Mouse (Mus musculus) midbrain, embryonic 12.5 days (tissue): ENCODE results near the gene Mettl26. TPM values are rescaled to one million over a fixed set of nuclear protein-coding genes. Genes with fewer than 3 reads are reported as not detected.

Experiments
- ATAC-seq: fragments of 200-750 bp; cut with Nextera tagmentation; 2 replicates; pipeline ENCODE4 v1.8.0; 2017; ENCODE audit warnings: low read depth, moderate TSS enrichment, moderate library complexity; ENCODE audit not compliant: low FRiP score
- H3K27ac ChIP-seq: fragments of 300-500 bp; sonication (generic); replicated peaks from 2 replicates; pipeline ENCODE4 v1.5.1; 2016; ENCODE audit warnings: mild to moderate bottlenecking
- H3K27me3 ChIP-seq: fragments of 300-500 bp; sonication (generic); 2 replicates; pipeline ENCODE4 v1.6.1; 2016; ENCODE audit warnings: mild to moderate bottlenecking
- H3K36me3 ChIP-seq: fragments of 300-500 bp; sonication (generic); 2 replicates; pipeline ENCODE4 v1.6.1; 2016
- H3K4me1 ChIP-seq: fragments of 300-500 bp; sonication (generic); 2 replicates; pipeline ENCODE4 v1.6.1; 2016
- H3K4me2 ChIP-seq: fragments of 300-500 bp; sonication (generic); replicated peaks from 2 replicates; pipeline ENCODE4 v1.6.1; 2016; ENCODE audit warnings: mild to moderate bottlenecking, moderate library complexity
- H3K4me3 ChIP-seq: fragments of 300-500 bp; sonication (generic); 2 replicates; pipeline ENCODE4 v1.5.1; 2016; ENCODE audit warnings: mild to moderate bottlenecking
- H3K9ac ChIP-seq: fragments of 300-500 bp; sonication (generic); replicated peaks from 2 replicates; pipeline ENCODE4 v1.6.1; 2016; ENCODE audit warnings: mild to moderate bottlenecking, moderate library complexity
- H3K9me3 ChIP-seq: fragments of 300-500 bp; sonication (generic); 2 replicates; pipeline ENCODE4 v1.6.1; 2016; ENCODE audit warnings: mild to moderate bottlenecking
- WGBS: fragments of 180-500 bp; shearing (Covaris S2); methylation state at CpG from one replicate; pipeline ENCODE4 v1.1.7; 2016; 5-methylcytosine and 5-hydroxymethylcytosine counted together
- polyA plus RNA-seq: library from polyadenylated mRNA; unstranded; fragments of >200 nt; fragmentation: Nextera tagmentation; extraction: Ambion mirVana; gene quantifications from 2 replicates; pipeline ENCODE4 v1.2.1, GENCODE M21; 2016

Gene Mettl26
- polyA plus RNA-seq, 1 experiment from 2014 or later, result 59.5 TPM

DNA sequence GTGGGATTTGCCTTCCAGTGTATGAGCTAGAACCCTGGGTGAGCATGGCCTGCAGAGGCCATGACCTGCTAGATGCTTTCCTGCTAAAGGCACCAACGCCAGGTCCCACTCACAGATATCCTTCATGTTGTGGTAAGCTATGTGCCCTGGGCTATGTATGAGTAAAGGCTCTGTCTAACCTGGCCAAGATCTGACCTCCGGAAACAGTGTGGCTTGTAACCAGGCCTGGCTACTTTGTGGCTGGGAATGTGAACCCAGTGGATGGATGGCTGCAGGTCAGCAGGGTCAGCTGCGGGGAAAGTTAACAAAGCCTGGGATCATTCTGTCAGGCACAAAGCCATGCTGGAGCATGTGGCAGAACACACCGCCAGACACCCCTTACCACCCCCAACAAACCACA lies 6.8 kb downstream of the Mettl26 start:
- H3K36me3 ChIP-seq, result peaks cover 47% of the 10 kb centered on the region
- WGBS, result 15% methylated on average over 4 of the region's 4 CpGs
- H3K9ac ChIP-seq, result peak overlapping the region; percentile 34; the same call in 1 of the 2 replicates
- no peak overlapping the region for H3K4me2 ChIP-seq
- H3K27ac ChIP-seq, result peak overlapping the region; percentile 78
- ATAC-seq, result no peak
- no peaks in the 10 kb centered on the region for H3K27me3 ChIP-seq
- H3K9me3 ChIP-seq, result no peaks in the 10 kb centered on the region
- H3K4me1 ChIP-seq, result peaks cover 32% of the 10 kb centered on the region
- H3K4me3 ChIP-seq, result no peak overlapping the region

DNA sequence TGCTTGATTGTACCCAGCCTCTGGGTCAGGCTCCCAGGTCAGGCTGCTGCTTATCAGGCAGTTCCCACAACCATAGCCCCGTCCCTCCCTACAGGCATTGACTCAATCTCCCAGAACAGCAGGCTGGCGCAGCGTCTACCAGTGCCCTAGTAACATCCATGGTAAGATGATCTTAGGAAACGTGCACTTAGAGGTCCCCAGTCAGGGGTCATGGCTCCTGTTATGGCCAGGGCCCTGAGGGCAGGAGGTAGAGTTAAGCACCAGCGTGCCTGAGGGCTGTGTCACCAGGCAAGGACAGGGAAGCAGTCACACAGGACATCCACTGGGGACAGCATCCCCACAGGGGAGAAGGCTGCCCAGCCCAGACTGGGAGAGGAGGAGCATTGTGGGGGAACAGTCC lies 7.4 kb downstream of the Mettl26 start:
- Histone ChIP-seq H3K9me3 (no peaks in the 10 kb centered on the region), H3K4me2 (no peak overlapping the region), H3K4me3 (no peak overlapping the region), H3K27ac (0 out of 2 replicates have a peak overlapping the region, but pooled peaks have one; percentile 30), H3K36me3 (peaks cover 47% of the 10 kb centered on the region), H3K27me3 (no peaks in the 10 kb centered on the region), H3K4me1 (peaks cover 26% of the 10 kb centered on the region), H3K9ac (no peak overlapping the region)
- no peak for ATAC-seq
- 32% methylated on average over 5 of the region's 5 CpGs for WGBS

DNA sequence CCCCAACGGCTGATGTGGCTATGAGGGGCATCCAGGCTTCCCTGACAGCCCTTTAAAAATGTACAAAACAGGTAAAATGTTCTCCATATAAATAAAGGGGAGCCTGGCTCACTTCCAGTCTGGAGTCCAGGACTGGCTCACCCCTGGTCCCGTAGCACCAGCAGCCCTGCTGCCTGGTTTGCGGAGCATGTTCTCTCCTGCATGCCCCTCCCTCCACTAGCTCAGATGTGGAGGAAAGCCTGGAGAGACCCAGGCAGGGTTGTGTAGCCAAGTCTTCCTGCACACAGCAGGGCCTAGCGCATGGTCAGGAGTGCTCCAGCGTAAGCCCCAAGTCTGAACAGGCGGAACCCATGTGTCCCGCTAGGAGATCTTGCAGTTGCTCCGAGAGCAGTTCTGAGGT lies 8.4 kb downstream of the Mettl26 start:
- Histone ChIP-seq H3K4me1 (peaks cover 26% of the 10 kb centered on the region), H3K36me3 (peaks cover 48% of the 10 kb centered on the region)

DNA sequence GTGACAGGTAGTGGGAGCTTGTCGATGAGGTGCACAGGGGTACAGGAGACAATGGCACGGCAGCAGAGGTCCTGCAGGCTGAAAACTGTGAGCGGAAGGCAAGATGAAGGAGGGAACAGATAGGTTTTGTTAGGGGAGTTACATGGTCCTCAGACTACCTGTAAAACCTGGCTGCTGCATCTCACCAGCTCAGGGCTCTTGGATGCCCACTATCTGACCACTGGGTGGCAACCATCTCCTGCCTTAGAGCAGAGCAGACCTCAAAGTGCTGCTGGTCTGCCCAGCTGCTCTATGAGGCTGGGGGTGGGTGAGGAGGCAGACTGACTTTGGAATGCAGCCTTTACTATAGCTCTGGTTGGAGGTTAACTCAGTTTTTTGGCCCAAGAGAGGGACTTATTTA lies 8.9 kb downstream of the Mettl26 start:
- H3K36me3 ChIP-seq, result peaks cover 46% of the 10 kb centered on the region
- ATAC-seq, result no peak
- H3K9me3 ChIP-seq, result no peaks in the 10 kb centered on the region
- no peak overlapping the region for H3K4me3 ChIP-seq
- no peak overlapping the region for H3K9ac ChIP-seq
- no peaks in the 10 kb centered on the region for H3K27me3 ChIP-seq
- H3K4me2 ChIP-seq, result no peak overlapping the region
- WGBS, result 90% methylated on average over 3 of the region's 3 CpGs
- H3K4me1 ChIP-seq, result peaks cover 26% of the 10 kb centered on the region
- H3K27ac ChIP-seq, result 0 out of 2 replicates have a peak overlapping the region, but pooled peaks have one; percentile 30

More for the DNA sequence above, 8.4 kb downstream of the Mettl26 start:
- WGBS, result 81% methylated on average over 8 of the region's 8 CpGs
- ATAC-seq, result no peak
- Histone ChIP-seq H3K9ac (no peak overlapping the region), H3K27ac (0 out of 2 replicates have a peak overlapping the region, but pooled peaks have one; percentile 30), H3K9me3 (no peaks in the 10 kb centered on the region), H3K27me3 (no peaks in the 10 kb centered on the region), H3K4me3 (no peak overlapping the region), H3K4me2 (no peak overlapping the region)

DNA sequence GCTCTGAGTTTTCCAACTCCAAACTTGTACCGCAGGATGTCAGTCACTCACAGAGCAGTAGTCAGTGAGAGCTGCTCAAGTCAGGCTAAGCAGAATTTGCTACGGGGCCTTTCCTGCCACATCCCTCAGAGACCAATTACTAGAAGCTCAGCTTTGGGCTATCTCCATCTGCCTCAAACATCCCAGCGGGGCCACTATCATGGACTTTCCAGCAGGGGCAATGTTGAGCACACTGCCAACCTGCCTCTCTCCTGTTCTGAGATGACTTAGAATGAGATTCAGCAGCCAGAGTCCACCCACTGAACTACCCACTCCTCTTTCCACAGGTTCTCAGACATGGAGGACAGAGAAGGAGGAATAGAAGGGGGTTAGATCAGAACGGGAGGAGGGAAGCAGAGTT lies 10.8 kb downstream of the Mettl26 start:
- Histone ChIP-seq H3K36me3 (peaks cover 49% of the 10 kb centered on the region), H3K4me1 (peaks cover 16% of the 10 kb centered on the region), H3K9ac (no peak overlapping the region), H3K4me3 (no peak overlapping the region), H3K9me3 (no peaks in the 10 kb centered on the region), H3K27me3 (no peaks in the 10 kb centered on the region), H3K27ac (no peak overlapping the region), H3K4me2 (no peak overlapping the region)
- ATAC-seq, result peak; percentile 16; the same call in 1 of the 2 replicates
- 69% methylated on average over 4 of the region's 4 CpGs for WGBS

DNA sequence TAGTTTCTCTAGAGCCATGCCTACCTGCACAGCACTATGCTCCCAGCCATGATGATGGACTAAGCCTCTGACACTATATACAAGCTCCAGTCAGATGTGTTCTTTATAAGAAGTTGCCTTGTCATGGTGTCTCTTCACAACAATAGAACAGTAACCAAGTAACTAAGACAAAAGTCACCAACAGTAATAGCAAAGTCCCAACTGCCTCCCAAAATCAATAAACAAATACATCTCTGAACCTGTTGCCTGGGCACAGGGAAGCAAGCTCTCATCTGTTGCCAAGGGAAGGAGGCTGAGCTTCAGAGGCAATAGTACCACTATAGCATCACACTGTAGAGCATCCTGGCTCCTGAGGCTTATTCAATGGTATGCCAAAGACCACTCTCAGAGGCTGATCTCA lies 11.9 kb downstream of the Mettl26 start:
- H3K27ac ChIP-seq, result no peak overlapping the region
- H3K9ac ChIP-seq, result no peak overlapping the region
- no peak overlapping the region for H3K4me3 ChIP-seq
- H3K9me3 ChIP-seq, result no peaks in the 10 kb centered on the region
- peaks cover 49% of the 10 kb centered on the region for H3K36me3 ChIP-seq
- H3K27me3 ChIP-seq, result no peaks in the 10 kb centered on the region
- ATAC-seq, result no peak
- peaks cover 4% of the 10 kb centered on the region for H3K4me1 ChIP-seq
- no peak overlapping the region for H3K4me2 ChIP-seq

DNA sequence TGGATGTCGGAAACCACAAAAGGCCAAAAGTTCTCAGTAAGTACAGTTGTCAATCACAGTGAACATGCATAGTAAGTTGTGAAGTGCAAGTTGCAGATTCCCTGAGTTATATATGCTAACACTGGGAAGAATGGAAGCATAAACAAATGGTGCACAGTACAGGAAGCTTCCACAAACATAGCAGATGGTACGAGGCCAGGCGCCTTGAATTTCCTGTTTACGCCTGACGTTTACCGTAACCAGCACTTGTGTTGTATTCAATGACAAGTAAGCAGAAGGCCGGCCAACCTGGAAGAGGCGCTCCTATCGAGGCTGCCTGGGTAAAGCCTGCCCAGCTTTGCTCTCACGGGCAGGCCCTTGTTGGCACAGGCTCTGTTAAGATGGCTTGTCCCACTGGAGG lies 12.6 kb downstream of the Mettl26 start:
- no peak for ATAC-seq
- WGBS, result 95% methylated on average over 10 of the region's 10 CpGs
- no peak overlapping the region for H3K4me3 ChIP-seq

DNA sequence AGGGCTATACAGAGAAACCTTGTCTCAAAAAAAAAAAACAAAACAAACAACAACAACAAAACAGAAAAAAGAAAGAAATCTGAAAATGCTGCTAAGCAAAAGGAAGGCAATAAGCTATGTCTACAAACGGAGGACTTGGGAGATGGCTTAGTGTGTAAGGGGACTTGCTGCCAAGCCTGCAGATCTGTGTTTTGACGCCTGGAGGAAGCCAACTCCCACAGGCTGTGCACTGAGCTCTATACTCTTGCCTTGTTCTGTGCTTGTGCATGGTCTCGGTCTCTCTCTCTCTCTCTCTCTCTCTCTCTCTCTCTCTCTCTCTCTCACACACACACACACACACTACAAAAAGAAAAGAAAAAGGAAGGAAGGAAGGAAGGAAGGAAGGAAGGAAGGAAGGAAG lies 14.0 kb downstream of the Mettl26 start:
- Histone ChIP-seq H3K4me2 (no peak overlapping the region), H3K9me3 (no peaks in the 10 kb centered on the region), H3K27ac (no peak overlapping the region), H3K9ac (no peak overlapping the region), H3K27me3 (no peaks in the 10 kb centered on the region), H3K4me3 (no peak overlapping the region), H3K36me3 (peaks cover 32% of the 10 kb centered on the region), H3K4me1 (no peaks in the 10 kb centered on the region)
- ATAC-seq, result no peak
- 92% methylated on average over 3 of the region's 3 CpGs for WGBS

More for the DNA sequence above, 12.6 kb downstream of the Mettl26 start:
- H3K9ac ChIP-seq, result no peak overlapping the region
- no peak overlapping the region for H3K4me2 ChIP-seq
- no peak overlapping the region for H3K27ac ChIP-seq
- H3K9me3 ChIP-seq, result no peaks in the 10 kb centered on the region
- peaks cover 46% of the 10 kb centered on the region for H3K36me3 ChIP-seq
- peaks cover 1% of the 10 kb centered on the region; the same call in 1 of the 2 replicates for H3K4me1 ChIP-seq
- no peaks in the 10 kb centered on the region for H3K27me3 ChIP-seq

DNA sequence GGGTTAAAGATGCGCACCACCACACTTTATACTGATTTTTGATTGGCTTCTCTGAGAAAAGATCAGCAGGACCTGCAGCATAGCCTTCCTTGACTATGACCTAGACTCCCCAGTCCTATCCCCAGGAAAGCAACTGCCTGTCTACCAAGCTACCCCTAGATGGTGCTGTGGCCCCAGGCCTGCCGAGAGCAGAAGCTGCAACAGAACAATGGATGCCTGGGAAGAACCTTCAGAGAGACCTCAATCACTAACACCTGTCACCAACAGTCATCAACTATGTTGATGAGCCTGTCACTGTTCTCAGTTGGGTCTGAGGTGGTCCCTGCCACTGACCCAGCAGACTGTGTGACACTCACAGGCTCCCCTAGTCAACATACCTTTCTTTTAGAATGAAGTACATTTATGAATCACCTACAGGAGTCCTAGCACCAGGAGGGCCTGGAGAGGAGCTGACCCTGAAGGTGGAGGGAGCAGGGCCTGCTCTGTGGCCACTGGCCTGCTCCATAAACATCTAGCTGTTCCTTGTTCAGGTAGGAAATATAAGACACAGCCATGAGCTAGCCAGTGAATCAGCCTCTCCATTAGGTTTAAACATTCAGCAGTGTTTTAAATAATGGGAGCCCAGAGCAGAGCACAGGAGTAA lies 19.2 kb downstream of the Mettl26 start:
- H3K4me2 ChIP-seq, result no peak overlapping the region
- peaks cover 8% of the 10 kb centered on the region for H3K36me3 ChIP-seq
- 0 out of 2 replicates have a peak, but pooled peaks cover 4% of the 10 kb centered on the region for H3K4me1 ChIP-seq
- H3K9me3 ChIP-seq, result no peaks in the 10 kb centered on the region
- peak; percentile 54; the same call in 1 of the 2 replicates for ATAC-seq
- no peak overlapping the region for H3K4me3 ChIP-seq
- WGBS, result 39% methylated on average over 2 of the region's 2 CpGs
- peak overlapping the region; percentile 58 for H3K27ac ChIP-seq
- H3K9ac ChIP-seq, result no peak overlapping the region
- H3K27me3 ChIP-seq, result no peaks in the 10 kb centered on the region

DNA sequence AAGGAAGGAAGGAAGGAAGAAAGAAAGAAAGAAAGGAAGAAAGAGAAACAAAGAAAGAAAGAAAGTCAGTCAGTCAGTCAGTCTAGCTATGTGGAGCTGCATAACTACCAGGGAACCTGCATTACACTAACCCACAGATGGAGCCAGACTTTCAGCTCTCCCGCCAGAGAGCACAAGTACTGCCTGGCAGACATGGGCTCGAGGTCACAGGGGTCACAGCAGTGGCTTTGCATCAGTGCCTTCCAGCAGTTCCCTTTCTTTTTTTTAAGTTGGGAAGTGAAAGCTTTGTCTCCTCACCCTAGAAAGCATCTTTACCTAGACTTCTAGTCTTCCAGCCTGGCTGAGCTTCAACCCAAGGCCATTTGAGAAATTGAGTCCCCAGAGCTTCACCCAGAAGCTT lies 20.5 kb downstream of the Mettl26 start:
- no peak for ATAC-seq
- Histone ChIP-seq H3K4me3 (no peak overlapping the region), H3K9me3 (no peaks in the 10 kb centered on the region), H3K4me1 (0 out of 2 replicates have a peak, but pooled peaks cover 4% of the 10 kb centered on the region), H3K27me3 (no peaks in the 10 kb centered on the region), H3K36me3 (peaks cover under 1% of the 10 kb centered on the region; the same call in 1 of the 2 replicates), H3K4me2 (no peak overlapping the region), H3K9ac (no peak overlapping the region), H3K27ac (peak overlapping the region; percentile 20; the same call in 1 of the 2 replicates)
- 18% methylated on average over 2 of the region's 2 CpGs for WGBS

DNA sequence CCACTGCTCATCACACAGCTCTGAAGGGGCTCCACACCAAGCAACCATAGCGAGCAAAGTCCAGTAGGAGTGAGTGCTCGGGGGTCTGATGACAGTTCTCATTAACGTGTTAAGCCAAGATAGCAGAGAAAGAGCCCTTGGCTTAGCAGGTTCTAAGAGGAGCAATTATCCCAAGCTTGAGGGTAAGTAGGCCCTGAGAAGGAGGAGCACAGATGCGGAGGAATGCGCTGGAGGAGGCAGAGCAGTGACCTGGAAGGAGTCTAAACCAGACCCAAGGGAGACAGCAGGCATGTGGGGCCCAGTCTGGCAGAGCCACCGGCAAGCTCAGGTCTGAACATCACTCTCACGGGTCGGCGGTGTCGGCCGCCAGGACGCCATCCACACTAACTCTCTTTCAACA lies 21.0 kb downstream of the Mettl26 start:
- 0 out of 2 replicates have a peak, but pooled peaks cover 4% of the 10 kb centered on the region for H3K4me1 ChIP-seq
- H3K36me3 ChIP-seq, result peaks cover 6% of the 10 kb centered on the region; the same call in 1 of the 2 replicates
- H3K4me3 ChIP-seq, result no peak overlapping the region
- no peaks in the 10 kb centered on the region for H3K9me3 ChIP-seq
- peak overlapping the region; percentile 20; the same call in 1 of the 2 replicates for H3K27ac ChIP-seq
- no peak overlapping the region for H3K9ac ChIP-seq
- H3K27me3 ChIP-seq, result no peaks in the 10 kb centered on the region
- ATAC-seq, result no peak
- 67% methylated on average over 12 of the region's 12 CpGs for WGBS
- H3K4me2 ChIP-seq, result no peak overlapping the region

DNA sequence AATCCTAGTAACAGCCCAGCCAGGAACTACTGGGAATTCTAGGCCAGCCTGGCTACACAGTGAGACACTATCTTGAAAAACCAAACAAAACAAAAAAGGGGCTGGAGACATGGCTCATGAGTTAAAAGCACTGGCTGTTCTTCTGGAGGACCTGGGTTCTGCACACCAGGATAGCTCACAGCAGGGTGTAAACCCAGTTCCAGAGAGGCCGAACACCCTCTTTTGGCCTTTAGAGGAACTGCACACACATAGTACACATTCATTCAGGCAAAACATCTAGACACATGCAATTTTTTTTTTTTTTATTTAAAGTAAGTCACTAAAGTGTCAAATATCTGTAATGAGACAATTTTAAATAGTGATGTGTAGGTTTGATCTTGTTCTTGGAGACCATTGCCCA lies 25.3 kb downstream of the Mettl26 start:
- Histone ChIP-seq H3K36me3 (peaks cover 10% of the 10 kb centered on the region; the same call in 1 of the 2 replicates), H3K4me1 (no peaks in the 10 kb centered on the region), H3K27me3 (no peaks in the 10 kb centered on the region), H3K27ac (no peak overlapping the region), H3K4me3 (no peak overlapping the region), H3K9ac (no peak overlapping the region), H3K4me2 (no peak overlapping the region), H3K9me3 (no peaks in the 10 kb centered on the region)
- no peak for ATAC-seq
- 84% methylated on average over 1 of the region's 1 CpGs for WGBS
